Mouse (Mus musculus): Measurements from ENCODE around the gene Tmub2. TPM values are rescaled to one million over a fixed set of nuclear protein-coding genes. Genes with fewer than 3 reads are reported as not detected.

Tmub2 gene
- total RNA-seq, 1 experiment: 33.0 TPM

DNA sequence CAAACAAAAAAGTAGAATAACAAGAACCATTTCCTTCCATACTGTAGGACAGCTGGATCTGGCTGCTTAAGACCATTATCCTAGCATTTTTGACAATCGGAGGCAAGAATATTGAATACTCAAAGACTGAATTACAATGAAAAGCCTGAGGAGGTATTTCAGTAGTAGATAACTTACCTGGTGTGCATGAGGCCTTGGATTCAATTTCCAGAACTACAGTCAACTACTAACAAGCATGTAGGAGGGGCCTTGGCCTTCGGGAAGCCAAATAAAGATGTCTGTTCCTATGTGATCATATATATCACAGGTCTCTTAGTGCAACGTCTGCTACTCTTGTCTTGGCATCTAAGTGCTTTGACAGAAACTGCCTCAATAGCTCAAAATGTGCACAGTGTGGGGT lies 45.3 kb downstream of the Tmub2 start:
- TF ChIP-seq HCFC1 (IDR thresholded peaks at IDR 0.05; ENCODE audit: borderline replicate concordance, insufficient read depth, low read length) (no peak), ZC3H11A (IDR thresholded peaks at IDR 0.05; ENCODE audit: borderline replicate concordance, low read depth, low read length) (no peak), MAFK (IDR thresholded peaks at IDR 0.05; ENCODE audit: insufficient read depth, low read depth, low read length) (no peak), CHD2 (IDR thresholded peaks at IDR 0.05; ENCODE audit: low read depth, low read length) (no peak), ZNF384 (IDR thresholded peaks at IDR 0.05; ENCODE audit: low read depth, low read length) (no peak)
- H3K36me3 ChIP-seq (ENCODE audit: control insufficient read depth, insufficient read depth, low read length, poor library complexity, severe bottlenecking): no peaks in the 10 kb centered on the region
- peak overlapping the region; percentile 20; the same call in 1 of the 2 replicates for H3K9ac ChIP-seq (ENCODE audit: insufficient read depth, low read depth, low read length, poor library complexity, severe bottlenecking)
- no peak for DNase-seq (ENCODE audit: low read depth, low spot score)
- H3K27ac ChIP-seq (ENCODE audit: insufficient read depth, low read depth, low read length, poor library complexity, severe bottlenecking): peak overlapping the region; percentile 87; the same call in 1 of the 2 replicates
- H3K4me3 ChIP-seq (ENCODE audit: insufficient read depth in 1 of 2, low read depth in 1 of 2, low read length in 2 of 2, poor library complexity in 1 of 2, severe bottlenecking in 1 of 2): no peak overlapping the region
- in situ Hi-C loops (cut with MboI; ENCODE audit: low sequenced_read_pairs in 2 of 2, unreplicated experiment in 2 of 2): no loop called here
- peaks cover 14 to 21% of the 10 kb centered on the region in 2 experiments for H3K4me1 ChIP-seq (ENCODE audit: control insufficient read depth in 2 of 2, insufficient read depth in 2 of 2, low read length in 2 of 2, poor library complexity in 1 of 2)
- H3K9me3 ChIP-seq (ENCODE audit: control insufficient read depth, insufficient read depth, low read depth, low read length): no peaks in the 10 kb centered on the region

DNA sequence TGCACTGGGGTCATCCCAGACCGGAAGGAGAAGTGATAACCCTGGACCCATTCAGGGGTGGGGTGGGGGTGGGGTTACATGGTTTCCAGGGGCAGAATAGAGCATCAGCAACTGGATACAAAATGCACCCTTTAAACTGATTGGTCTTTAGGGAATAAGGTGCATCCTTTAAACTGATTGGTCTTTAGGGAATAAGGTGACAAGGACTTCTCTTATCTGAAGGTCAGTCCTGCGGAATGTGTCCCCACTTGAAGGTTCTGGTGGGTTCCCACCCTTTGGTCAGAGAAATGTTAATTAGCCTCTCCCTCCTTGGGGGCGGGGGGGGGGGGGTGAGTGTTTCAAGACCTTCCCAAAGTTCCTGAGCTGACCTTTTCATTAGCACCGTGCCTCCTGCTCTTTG lies 47.1 kb downstream of the Tmub2 start:
- TF ChIP-seq HCFC1 (IDR thresholded peaks at IDR 0.05; ENCODE audit: borderline replicate concordance, insufficient read depth, low read length) (no peak), ZC3H11A (IDR thresholded peaks at IDR 0.05; ENCODE audit: borderline replicate concordance, low read depth, low read length) (no peak), CHD2 (IDR thresholded peaks at IDR 0.05; ENCODE audit: low read depth, low read length) (no peak), MAFK (IDR thresholded peaks at IDR 0.05; ENCODE audit: insufficient read depth, low read depth, low read length) (no peak), ZNF384 (IDR thresholded peaks at IDR 0.05; ENCODE audit: low read depth, low read length) (no peak)
- in situ Hi-C loops (cut with MboI; ENCODE audit: low sequenced_read_pairs in 2 of 2, unreplicated experiment in 2 of 2): no loop called here
- Histone ChIP-seq H3K4me3 (ENCODE audit: insufficient read depth in 1 of 2, low read depth in 1 of 2, low read length in 2 of 2, poor library complexity in 1 of 2, severe bottlenecking in 1 of 2) (no peak overlapping the region), H3K4me1 (ENCODE audit: control insufficient read depth in 2 of 2, insufficient read depth in 2 of 2, low read length in 2 of 2, poor library complexity in 1 of 2) (peaks cover 20 to 30% of the 10 kb centered on the region in 2 experiments), H3K9me3 (ENCODE audit: control insufficient read depth, insufficient read depth, low read depth, low read length) (no peaks in the 10 kb centered on the region), H3K9ac (ENCODE audit: insufficient read depth, low read depth, low read length, poor library complexity, severe bottlenecking) (no peak overlapping the region; the same call in 1 of the 2 replicates), H3K27ac (ENCODE audit: insufficient read depth, low read depth, low read length, poor library complexity, severe bottlenecking) (peak overlapping the region; percentile 87), H3K36me3 (ENCODE audit: control insufficient read depth, insufficient read depth, low read length, poor library complexity, severe bottlenecking) (no peaks in the 10 kb centered on the region)
- DNase-seq (ENCODE audit: low read depth, low spot score): no peak

DNA sequence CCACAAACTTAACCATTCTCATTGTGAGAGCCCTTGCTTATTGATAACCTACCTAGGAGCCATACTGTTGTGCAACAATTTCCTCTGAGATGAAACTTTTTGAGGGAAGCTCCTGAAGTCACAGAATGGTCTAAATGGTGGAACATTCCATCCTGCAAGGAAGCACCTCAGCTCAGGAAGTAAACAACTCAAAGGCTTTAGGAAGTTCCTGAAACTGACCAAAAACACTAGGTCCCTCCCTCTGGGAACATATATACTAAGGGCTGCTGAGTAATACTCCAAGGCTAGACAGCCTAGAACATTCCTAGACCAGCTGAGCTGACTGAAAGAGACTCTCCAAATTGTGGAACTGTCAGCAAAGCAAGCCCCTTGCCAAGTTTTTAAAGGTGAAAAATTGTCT lies 48.3 kb downstream of the Tmub2 start:
- no peaks in the 10 kb centered on the region for H3K9me3 ChIP-seq (ENCODE audit: control insufficient read depth, insufficient read depth, low read depth, low read length)
- peaks cover 20 to 26% of the 10 kb centered on the region in 2 experiments for H3K4me1 ChIP-seq (ENCODE audit: control insufficient read depth in 2 of 2, insufficient read depth in 2 of 2, low read length in 2 of 2, poor library complexity in 1 of 2)
- no peak overlapping the region for H3K9ac ChIP-seq (ENCODE audit: insufficient read depth, low read depth, low read length, poor library complexity, severe bottlenecking)
- no peaks in the 10 kb centered on the region for H3K36me3 ChIP-seq (ENCODE audit: control insufficient read depth, insufficient read depth, low read length, poor library complexity, severe bottlenecking)
- TF ChIP-seq HCFC1 (IDR thresholded peaks at IDR 0.05; ENCODE audit: borderline replicate concordance, insufficient read depth, low read length) (no peak), ZC3H11A (IDR thresholded peaks at IDR 0.05; ENCODE audit: borderline replicate concordance, low read depth, low read length) (no peak), CHD2 (IDR thresholded peaks at IDR 0.05; ENCODE audit: low read depth, low read length) (no peak), MAFK (IDR thresholded peaks at IDR 0.05; ENCODE audit: insufficient read depth, low read depth, low read length) (no peak), ZNF384 (IDR thresholded peaks at IDR 0.05; ENCODE audit: low read depth, low read length) (no peak)
- in situ Hi-C loops (cut with MboI; ENCODE audit: low sequenced_read_pairs in 2 of 2, unreplicated experiment in 2 of 2): no loop called here
- H3K27ac ChIP-seq (ENCODE audit: insufficient read depth, low read depth, low read length, poor library complexity, severe bottlenecking): no peak overlapping the region; the same call in 1 of the 2 replicates
- no peak for DNase-seq (ENCODE audit: low read depth, low spot score)
- no peak overlapping the region for H3K4me3 ChIP-seq (ENCODE audit: insufficient read depth in 1 of 2, low read depth in 1 of 2, low read length in 2 of 2, poor library complexity in 1 of 2, severe bottlenecking in 1 of 2)

DNA sequence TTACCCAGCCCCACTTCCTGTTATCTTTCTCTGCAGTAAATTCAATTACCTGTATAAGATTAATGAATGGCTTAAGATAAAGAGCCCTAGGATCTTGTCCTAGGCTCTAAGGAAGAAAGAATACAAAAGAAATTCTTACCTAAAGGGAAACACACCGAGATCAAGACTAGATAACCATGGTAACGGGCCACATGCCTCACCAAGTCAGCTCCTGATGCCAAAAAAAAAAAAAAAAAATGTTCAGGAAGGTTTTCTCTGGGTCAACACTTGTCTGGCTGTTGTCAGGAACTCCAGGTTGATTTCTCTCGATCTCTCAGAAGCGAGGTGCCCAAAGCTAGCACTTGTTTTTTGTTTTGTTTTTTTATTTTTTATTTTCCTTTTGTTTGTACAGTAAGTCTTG lies 49.3 kb downstream of the Tmub2 start:
- Histone ChIP-seq H3K4me1 (ENCODE audit: control insufficient read depth in 2 of 2, insufficient read depth in 2 of 2, low read length in 2 of 2, poor library complexity in 1 of 2) (peaks cover 23 to 26% of the 10 kb centered on the region in 2 experiments), H3K9ac (ENCODE audit: insufficient read depth, low read depth, low read length, poor library complexity, severe bottlenecking) (no peak overlapping the region), H3K4me3 (ENCODE audit: insufficient read depth in 1 of 2, low read depth in 1 of 2, low read length in 2 of 2, poor library complexity in 1 of 2, severe bottlenecking in 1 of 2) (no peak overlapping the region), H3K9me3 (ENCODE audit: control insufficient read depth, insufficient read depth, low read depth, low read length) (no peaks in the 10 kb centered on the region), H3K36me3 (ENCODE audit: control insufficient read depth, insufficient read depth, low read length, poor library complexity, severe bottlenecking) (no peaks in the 10 kb centered on the region), H3K27ac (ENCODE audit: insufficient read depth, low read depth, low read length, poor library complexity, severe bottlenecking) (peak overlapping the region; percentile 71; the same call in 1 of the 2 replicates)
- no peak for DNase-seq (ENCODE audit: low read depth, low spot score)
- TF ChIP-seq HCFC1 (IDR thresholded peaks at IDR 0.05; ENCODE audit: borderline replicate concordance, insufficient read depth, low read length): no peak
- no peak for TF ChIP-seq CHD2 (IDR thresholded peaks at IDR 0.05; ENCODE audit: low read depth, low read length)
- TF ChIP-seq MAFK (IDR thresholded peaks at IDR 0.05; ENCODE audit: insufficient read depth, low read depth, low read length): no peak
- no peak for TF ChIP-seq ZC3H11A (IDR thresholded peaks at IDR 0.05; ENCODE audit: borderline replicate concordance, low read depth, low read length)
- peak; percentile 96 for TF ChIP-seq ZNF384 (IDR thresholded peaks at IDR 0.05; ENCODE audit: low read depth, low read length)
- in situ Hi-C loops (cut with MboI; ENCODE audit: low sequenced_read_pairs in 2 of 2, unreplicated experiment in 2 of 2): no loop called here
